Mouse (Mus musculus) embryonic fibroblast, embryonic 13.5 days (primary cell): ENCODE measurements around the gene D630003M21Rik. TPM values are rescaled to one million over a fixed set of nuclear protein-coding genes. Genes with fewer than 3 reads are reported as not detected.
A peak's percentile ranks its signal among the peaks of the same experiment; 100 is the strongest.

ENCODE experiments used
- H3K27ac ChIP-seq: 2 replicates; pipeline ENCODE4 v1.5.1; 2012; ENCODE audit warnings: low read length, control low read depth, inconsistent platforms; ENCODE audit not compliant: insufficient read depth
- H3K4me1 ChIP-seq: 2 replicates; pipeline ENCODE4 v1.6.1; 2011; ENCODE audit warnings: low read length; ENCODE audit not compliant: control insufficient read depth, insufficient read depth
- H3K4me3 ChIP-seq: 2 replicates; pipeline ENCODE4 v1.5.1; 2011; ENCODE audit warnings: mild to moderate bottlenecking, control low read depth, low read length; ENCODE audit not compliant: insufficient read depth
- CTCF ChIP-seq: IDR thresholded peaks from 2 replicates; pipeline ENCODE4 v1.5.1; 2011; ENCODE audit warnings: mild to moderate bottlenecking, control low read depth, low read length, moderate library complexity, borderline replicate concordance; ENCODE audit not compliant: insufficient read depth
- POLR2A ChIP-seq: IDR thresholded peaks from 2 replicates; pipeline ENCODE4 v1.6.1; 2011; ENCODE audit warnings: low read depth, mild to moderate bottlenecking, control low read depth, low read length, moderate library complexity
- polyA plus RNA-seq: library from polyadenylated mRNA; stranded (reverse); fragments of >200 nt; gene quantifications from 2 replicates; pipeline ENCODE4 v1.2.4, GENCODE M21; 2011; ENCODE audit warnings: low read depth; ENCODE audit not compliant: missing spikeins, insufficient read length

The D630003M21Rik gene
- polyA plus RNA-seq, 1 experiment = 0.61 TPM

DNA sequence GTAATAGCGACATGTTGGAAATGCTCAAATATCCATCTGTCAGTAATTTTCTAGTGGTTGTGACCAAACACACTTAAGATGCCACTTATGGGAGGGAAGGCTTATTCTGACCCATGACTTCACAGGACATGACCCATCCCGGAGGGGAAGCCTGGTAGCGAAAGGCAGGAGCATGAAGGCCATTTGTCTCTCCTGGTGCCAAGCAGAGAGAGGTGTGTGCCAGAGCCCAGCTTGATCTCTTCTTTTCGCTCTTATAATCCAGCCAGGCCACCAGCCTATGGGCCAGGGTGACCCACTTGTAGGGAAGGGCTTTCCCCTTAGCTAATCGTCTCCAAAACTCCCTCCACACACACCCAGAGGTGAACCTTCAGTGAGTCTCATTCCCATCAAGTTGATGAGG is 9.1 kb upstream of the D630003M21Rik start:
- no peak for TF ChIP-seq POLR2A
- no peak for TF ChIP-seq CTCF
- no peak overlapping the region for H3K4me3 ChIP-seq
- no peak overlapping the region for H3K27ac ChIP-seq
- H3K4me1 ChIP-seq = no peaks in the 10 kb centered on the region

DNA sequence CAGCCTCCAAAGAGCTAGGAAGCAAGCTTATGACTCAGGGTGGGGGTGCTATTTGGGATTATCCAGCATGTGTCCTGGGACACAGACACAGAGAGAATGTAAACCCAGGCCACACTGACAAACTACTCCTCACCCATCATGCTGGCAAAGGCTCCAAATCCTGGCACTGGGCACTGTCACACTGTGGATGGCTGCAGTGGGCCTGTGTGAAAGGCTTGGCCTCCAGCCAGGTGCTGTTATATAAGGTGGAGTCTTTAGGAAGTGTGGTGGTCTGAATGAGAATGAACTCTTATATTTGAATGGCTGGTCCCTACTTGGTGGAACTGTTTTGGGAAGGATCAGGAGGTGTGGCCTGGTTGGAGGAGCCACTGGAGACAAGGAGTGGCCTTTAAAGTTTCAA is 7.7 kb upstream of the D630003M21Rik start:
- TF ChIP-seq POLR2A (no peak), CTCF (no peak)
- H3K4me1 ChIP-seq = no peaks in the 10 kb centered on the region
- no peak overlapping the region for H3K4me3 ChIP-seq
- no peak overlapping the region for H3K27ac ChIP-seq

DNA sequence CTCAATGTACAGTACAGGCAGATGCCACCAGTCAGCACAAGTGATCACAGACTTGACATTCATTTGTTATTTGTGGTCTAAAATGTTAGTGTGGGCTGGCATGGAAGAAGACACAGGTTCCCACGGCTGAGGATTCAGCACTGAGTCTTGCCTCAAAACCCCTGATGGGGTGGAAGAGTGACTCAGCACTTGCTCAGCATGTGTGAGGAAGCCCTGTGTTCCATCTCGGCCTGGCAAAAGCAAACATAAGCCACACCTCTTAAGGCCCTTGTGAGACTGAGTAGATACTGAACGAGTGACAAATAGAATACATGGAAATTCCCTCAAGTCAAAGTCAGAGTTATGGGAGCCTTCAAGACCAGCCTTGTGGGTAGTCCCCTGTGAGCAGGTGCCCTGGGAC is 4.1 kb upstream of the D630003M21Rik start:
- TF ChIP-seq POLR2A (no peak), CTCF (no peak)
- Histone ChIP-seq H3K27ac (no peak overlapping the region), H3K4me3 (no peak overlapping the region), H3K4me1 (0 out of 2 replicates have a peak, but pooled peaks cover 2% of the 10 kb centered on the region)

DNA sequence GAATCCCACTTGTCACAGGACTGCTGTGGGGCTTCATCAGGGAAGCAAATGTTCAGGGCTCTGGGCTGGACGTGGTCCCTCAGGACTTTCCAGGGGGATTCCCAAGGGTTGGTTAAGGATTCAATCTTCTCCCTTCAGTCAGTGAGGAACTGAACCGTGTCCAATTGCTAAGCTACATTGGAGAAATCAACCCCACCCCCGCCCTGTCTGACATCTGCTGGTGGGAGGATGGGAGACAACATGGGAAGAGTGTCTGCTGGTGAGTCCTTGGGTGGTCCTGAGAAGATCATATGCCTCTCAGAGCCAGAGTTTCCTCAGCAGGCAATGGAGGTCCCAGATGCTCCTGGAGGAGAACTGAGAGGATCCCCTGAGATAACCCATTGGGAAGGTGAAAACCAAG is 3.4 kb upstream of the D630003M21Rik start:
- H3K4me1 ChIP-seq = 0 out of 2 replicates have a peak, but pooled peaks cover 2% of the 10 kb centered on the region
- no peak for TF ChIP-seq CTCF
- TF ChIP-seq POLR2A = no peak
- H3K27ac ChIP-seq = no peak overlapping the region
- no peak overlapping the region for H3K4me3 ChIP-seq

DNA sequence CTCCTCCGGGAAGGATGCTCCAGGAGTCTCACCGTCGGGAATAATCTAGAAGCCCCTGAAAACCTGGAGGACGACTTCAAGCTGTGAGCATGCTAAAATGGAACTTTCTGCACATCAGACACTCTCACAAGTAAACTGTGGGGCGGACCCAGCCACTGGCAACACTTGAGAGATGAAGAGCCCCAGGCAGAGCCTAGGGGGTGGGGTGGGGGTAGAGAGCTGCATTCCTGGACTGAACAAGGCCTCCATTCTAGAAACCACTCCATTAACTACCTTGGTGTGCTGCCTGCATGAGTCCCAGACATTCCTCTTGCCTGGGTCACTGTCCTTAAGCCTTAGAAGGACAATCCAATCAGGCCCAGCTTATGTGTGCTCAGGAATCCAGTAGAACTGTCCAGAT is 2.0 kb upstream of the D630003M21Rik start:
- Histone ChIP-seq H3K4me3 (no peak overlapping the region), H3K27ac (no peak overlapping the region), H3K4me1 (0 out of 2 replicates have a peak, but pooled peaks cover 2% of the 10 kb centered on the region)
- TF ChIP-seq POLR2A (no peak), CTCF (no peak)

DNA sequence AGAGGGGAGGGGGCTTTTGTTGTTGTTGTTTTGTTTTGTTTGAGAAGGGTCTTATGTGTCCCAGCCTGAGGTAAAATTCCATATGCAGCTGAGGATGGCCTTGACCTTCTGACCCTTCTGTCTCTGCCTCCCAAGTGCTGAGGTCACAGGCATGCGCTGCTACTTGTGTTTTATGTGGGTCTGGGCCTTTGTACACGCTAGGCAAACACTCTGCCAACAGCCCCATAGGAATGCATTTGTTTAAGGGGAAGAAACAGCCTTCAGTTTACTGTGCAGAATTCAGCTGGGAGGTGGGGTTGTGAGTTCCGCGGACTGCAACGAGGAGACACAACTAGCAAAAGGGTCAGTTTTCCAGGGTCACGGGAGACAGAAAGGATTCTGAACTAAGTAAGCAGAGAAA is 1.6 kb upstream of the D630003M21Rik start:
- H3K27ac ChIP-seq = no peak overlapping the region
- H3K4me3 ChIP-seq = no peak overlapping the region
- TF ChIP-seq POLR2A (no peak), CTCF (no peak)
- 0 out of 2 replicates have a peak, but pooled peaks cover 2% of the 10 kb centered on the region for H3K4me1 ChIP-seq

DNA sequence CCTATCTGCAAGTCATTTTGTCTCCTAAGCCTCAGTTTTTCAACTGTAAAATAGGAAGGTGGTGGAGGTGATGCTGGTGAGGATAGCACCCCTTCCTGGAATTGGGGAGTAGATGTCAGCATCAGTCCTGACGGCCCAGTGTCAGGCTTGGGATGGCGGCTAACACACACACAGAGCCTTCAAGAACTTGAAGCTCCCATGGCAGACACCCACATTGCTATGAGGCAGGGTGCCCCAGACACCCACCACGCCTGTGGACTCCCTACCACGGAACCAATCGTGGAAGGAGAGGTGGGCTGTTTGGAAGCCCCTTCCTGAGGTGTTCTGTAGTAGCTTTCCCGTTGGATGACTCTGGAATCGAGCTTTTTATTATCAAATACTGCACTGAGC is 476 bp upstream of the D630003M21Rik start:
- peak overlapping the region; percentile 17; the same call in 1 of the 2 replicates for H3K4me3 ChIP-seq
- TF ChIP-seq CTCF = no peak
- no peak for TF ChIP-seq POLR2A
- H3K27ac ChIP-seq = no peak overlapping the region
- H3K4me1 ChIP-seq = 0 out of 2 replicates have a peak, but pooled peaks cover 2% of the 10 kb centered on the region

DNA sequence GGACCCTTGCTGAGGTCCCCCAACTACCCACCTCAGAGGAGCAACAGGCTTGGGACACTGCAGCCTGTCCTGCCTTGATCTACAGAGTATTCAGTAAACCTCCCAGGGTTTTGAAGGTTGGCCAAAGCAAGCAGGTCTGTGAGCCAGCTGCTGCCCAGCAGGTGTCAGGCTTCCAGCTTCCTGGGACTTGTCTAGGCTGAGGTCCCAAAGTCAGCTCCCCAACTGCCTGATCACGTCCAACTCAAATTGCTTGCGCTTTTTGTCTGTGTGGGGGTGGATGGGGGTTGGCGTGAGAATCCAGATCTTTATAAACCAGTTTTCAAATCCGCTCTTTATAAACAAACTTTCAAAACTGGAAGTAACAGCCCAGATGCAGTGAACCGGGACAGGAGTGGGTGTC is 3.7 kb downstream of the D630003M21Rik start:
- Histone ChIP-seq H3K4me3 (no peak overlapping the region), H3K4me1 (no peaks in the 10 kb centered on the region), H3K27ac (no peak overlapping the region)
- TF ChIP-seq POLR2A = no peak
- no peak for TF ChIP-seq CTCF

DNA sequence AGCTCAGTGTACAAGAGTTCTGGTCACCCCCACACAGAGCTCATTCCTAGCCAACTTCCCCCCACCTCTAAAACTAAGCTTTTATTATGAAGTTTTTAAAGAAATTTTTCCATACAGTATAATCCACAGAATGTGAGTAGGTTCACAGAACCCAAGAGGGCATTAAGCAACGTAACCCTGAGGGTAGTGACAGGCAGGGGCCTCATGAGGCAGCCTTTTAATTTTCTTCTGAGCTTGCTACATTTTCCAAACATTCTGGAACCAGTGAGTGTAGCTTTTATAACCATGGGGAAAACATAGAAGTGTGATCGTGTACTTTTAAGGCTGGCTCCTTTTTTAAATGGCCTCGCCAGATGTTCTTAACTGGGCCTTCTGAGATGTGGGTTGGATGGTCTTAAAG is 5.5 kb downstream of the D630003M21Rik start:
- no peaks in the 10 kb centered on the region for H3K4me1 ChIP-seq
- no peak overlapping the region for H3K27ac ChIP-seq
- TF ChIP-seq POLR2A (no peak), CTCF (no peak)
- H3K4me3 ChIP-seq = no peak overlapping the region

DNA sequence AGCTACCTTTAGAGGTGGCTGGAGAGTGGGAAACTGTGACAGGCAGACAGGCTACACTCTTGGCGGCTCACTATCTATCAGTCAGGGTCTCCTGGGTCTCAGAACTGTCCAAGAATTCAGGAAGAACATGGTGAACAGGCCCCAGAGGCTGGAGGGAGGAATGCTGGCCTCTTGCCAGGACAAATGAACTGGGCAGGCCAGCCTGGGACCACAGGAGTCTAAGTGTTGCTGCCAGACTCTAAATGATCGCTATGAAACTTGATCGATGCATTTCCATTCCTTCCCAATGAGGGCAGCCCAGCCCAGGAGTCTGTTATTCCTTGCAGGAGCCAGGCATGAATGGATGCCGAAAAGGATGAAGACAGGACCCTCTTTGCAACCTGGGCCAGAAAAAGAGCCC is 6.4 kb downstream of the D630003M21Rik start:
- TF ChIP-seq CTCF = no peak
- TF ChIP-seq POLR2A = no peak
- Histone ChIP-seq H3K27ac (no peak overlapping the region), H3K4me3 (no peak overlapping the region), H3K4me1 (no peaks in the 10 kb centered on the region)
